Mouse (Mus musculus): ENCODE results near the gene Tln1. TPM values are rescaled to one million over a fixed set of nuclear protein-coding genes. Genes with fewer than 3 reads are reported as not detected.

The Tln1 gene
- polyA plus RNA-seq, 1 experiment from 2014 or later = 87.2 TPM

DNA sequence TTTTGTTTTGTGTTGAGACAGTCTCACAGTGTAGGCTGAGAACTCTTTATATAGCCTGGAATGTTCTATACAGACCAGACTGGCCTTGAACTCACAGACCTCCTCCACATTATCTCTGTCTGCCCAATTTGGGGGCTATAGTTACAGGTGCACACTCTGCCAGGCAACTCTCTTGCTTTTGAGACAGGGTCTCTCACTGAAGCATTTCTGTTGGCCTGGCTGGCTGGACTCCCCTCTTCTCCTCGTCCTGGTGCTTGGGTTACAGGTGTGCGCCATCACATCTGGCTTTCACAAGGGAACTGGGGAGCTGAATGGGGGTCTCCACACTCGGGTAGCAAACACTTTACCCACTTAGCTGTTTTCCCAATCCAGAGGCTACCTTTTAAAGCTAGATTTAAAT, 29.5 kb upstream of the Tln1 start:
- Histone ChIP-seq H3K27ac (ENCODE audit: low read depth, low read length) (no peak overlapping the region), H3K4me2 (replicated peaks; ENCODE audit: low read depth, low read length) (no peak overlapping the region), H3K36me3 (ENCODE audit: control insufficient read depth, insufficient read depth, low read length) (no peaks in the 10 kb centered on the region), H3K4me3 (ENCODE audit: low read length) (no peak overlapping the region), H3K9me3 (ENCODE audit: control insufficient read depth, low read length) (no peaks in the 10 kb centered on the region), H3K4me1 (ENCODE audit: control insufficient read depth, insufficient read depth, low read length) (0 out of 2 replicates have a peak, but pooled peaks cover 3% of the 10 kb centered on the region), H3K27me3 (ENCODE audit: control insufficient read depth, insufficient read depth, low read length) (no peaks in the 10 kb centered on the region), H3K9ac (ENCODE audit: low read depth, low read length) (no peak overlapping the region)
- WGBS = 74% methylated on average over 3 of the region's 3 CpGs
- no peak for ATAC-seq (ENCODE audit: low FRiP score, low TSS enrichment)

DNA sequence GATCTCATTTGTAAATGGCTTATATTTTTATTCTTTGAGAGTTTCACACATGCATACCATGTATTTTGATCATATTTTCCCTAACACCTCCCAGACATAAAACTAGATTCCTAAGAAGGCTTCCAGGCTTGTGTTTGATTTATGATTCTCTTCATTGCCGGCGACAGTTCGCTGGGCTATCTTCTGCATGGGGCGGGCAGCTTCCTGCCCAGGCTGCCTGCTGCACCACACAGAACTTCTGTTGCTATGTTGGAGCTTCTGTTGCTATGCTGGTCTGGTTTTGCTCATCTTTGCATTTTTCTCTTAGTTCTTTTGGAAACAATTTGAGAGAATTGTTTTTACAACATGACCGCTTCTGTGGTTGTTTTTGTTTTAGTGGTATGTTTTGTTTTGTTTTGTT, 29.1 kb upstream of the Tln1 start:
- no peaks in the 10 kb centered on the region for H3K27me3 ChIP-seq (ENCODE audit: control insufficient read depth, insufficient read depth, low read length)
- no peak overlapping the region for H3K9ac ChIP-seq (ENCODE audit: low read depth, low read length)
- H3K36me3 ChIP-seq (ENCODE audit: control insufficient read depth, insufficient read depth, low read length) = no peaks in the 10 kb centered on the region
- H3K4me3 ChIP-seq (ENCODE audit: low read length) = no peak overlapping the region
- no peak overlapping the region for H3K27ac ChIP-seq (ENCODE audit: low read depth, low read length)
- no peak overlapping the region for H3K4me2 ChIP-seq (replicated peaks; ENCODE audit: low read depth, low read length)
- WGBS = 45% methylated on average over 5 of the region's 5 CpGs
- no peak for ATAC-seq (ENCODE audit: low FRiP score, low TSS enrichment)
- no peaks in the 10 kb centered on the region for H3K9me3 ChIP-seq (ENCODE audit: control insufficient read depth, low read length)
- 0 out of 2 replicates have a peak, but pooled peaks cover 3% of the 10 kb centered on the region for H3K4me1 ChIP-seq (ENCODE audit: control insufficient read depth, insufficient read depth, low read length)

DNA sequence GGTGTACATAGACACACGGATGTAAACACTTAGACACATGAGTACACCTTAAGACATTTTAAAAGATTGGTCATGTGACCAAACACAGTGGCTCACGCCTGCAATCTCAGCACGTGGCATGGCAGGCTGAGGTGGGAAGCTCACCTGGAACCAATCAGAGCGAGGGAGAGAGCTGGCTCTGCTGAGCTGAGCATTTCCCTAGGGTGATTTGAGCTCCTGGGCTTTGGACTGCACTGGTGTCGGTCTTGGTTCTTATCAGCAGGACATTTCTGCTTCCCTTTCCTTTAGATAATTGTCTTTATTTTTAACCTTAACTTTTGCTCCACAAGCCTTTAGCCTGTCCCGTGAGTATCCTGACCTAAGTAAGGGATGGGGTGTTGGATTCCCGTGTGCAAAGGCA, 25.2 kb upstream of the Tln1 start:
- Histone ChIP-seq H3K4me3 (ENCODE audit: low read length) (no peak overlapping the region), H3K27ac (ENCODE audit: low read depth, low read length) (no peak overlapping the region), H3K36me3 (ENCODE audit: control insufficient read depth, insufficient read depth, low read length) (peaks cover 14% of the 10 kb centered on the region), H3K9me3 (ENCODE audit: control insufficient read depth, low read length) (no peaks in the 10 kb centered on the region), H3K4me2 (replicated peaks; ENCODE audit: low read depth, low read length) (no peak overlapping the region), H3K9ac (ENCODE audit: low read depth, low read length) (no peak overlapping the region), H3K27me3 (ENCODE audit: control insufficient read depth, insufficient read depth, low read length) (no peaks in the 10 kb centered on the region), H3K4me1 (ENCODE audit: control insufficient read depth, insufficient read depth, low read length) (0 out of 2 replicates have a peak, but pooled peaks cover 13% of the 10 kb centered on the region)
- WGBS = 71% methylated on average over 7 of the region's 7 CpGs
- ATAC-seq (ENCODE audit: low FRiP score, low TSS enrichment) = no peak

DNA sequence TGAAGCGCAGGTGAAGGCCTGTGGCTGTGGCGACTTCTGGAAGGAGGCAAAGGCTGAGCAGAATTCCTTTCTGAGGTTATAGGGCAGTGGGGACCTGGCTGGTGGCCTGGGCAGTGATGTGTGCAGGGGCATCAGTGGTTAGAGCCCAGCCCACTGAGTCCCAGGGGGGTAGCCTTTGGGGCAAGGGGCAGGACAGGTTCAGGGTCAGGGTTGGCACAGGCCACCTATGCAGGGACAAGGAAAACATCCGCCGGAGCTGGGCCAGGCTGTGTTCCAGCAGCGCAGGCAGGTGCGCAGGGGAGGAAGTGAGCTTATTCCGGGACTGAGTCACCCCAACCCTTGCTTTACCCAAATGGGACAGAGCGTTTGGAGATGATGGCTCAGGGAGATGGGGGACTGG, 23.9 kb upstream of the Tln1 start:
- Histone ChIP-seq H3K9ac (ENCODE audit: low read depth, low read length) (no peak overlapping the region), H3K4me2 (replicated peaks; ENCODE audit: low read depth, low read length) (no peak overlapping the region), H3K36me3 (ENCODE audit: control insufficient read depth, insufficient read depth, low read length) (peaks cover 27% of the 10 kb centered on the region), H3K4me3 (ENCODE audit: low read length) (no peak overlapping the region), H3K27me3 (ENCODE audit: control insufficient read depth, insufficient read depth, low read length) (no peaks in the 10 kb centered on the region), H3K4me1 (ENCODE audit: control insufficient read depth, insufficient read depth, low read length) (0 out of 2 replicates have a peak, but pooled peaks cover 13% of the 10 kb centered on the region), H3K27ac (ENCODE audit: low read depth, low read length) (no peak overlapping the region), H3K9me3 (ENCODE audit: control insufficient read depth, low read length) (no peaks in the 10 kb centered on the region)
- no peak for ATAC-seq (ENCODE audit: low FRiP score, low TSS enrichment)
- 78% methylated on average over 8 of the region's 8 CpGs for WGBS

DNA sequence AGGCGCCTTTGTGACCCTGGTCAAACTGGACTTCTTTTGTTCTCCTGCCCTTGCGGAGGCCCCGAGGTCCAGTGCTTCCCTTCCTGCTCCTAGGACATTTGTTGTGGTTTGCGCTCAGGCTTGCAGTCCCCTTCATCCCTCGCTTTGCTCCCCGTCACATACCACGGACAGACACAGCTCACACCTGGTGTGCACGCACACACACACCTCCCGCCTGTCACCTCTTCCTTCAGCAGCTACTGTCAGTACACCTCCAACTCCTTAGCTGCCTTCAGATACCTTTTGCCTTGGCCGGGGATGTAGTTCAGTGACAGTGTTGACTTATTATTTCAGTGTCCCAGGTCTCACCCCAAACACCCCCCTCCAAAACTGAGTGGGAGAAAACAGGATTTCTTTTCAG, 23.2 kb upstream of the Tln1 start:
- Histone ChIP-seq H3K9ac (ENCODE audit: low read depth, low read length) (0 out of 2 replicates have a peak overlapping the region, but pooled peaks have one; percentile 23), H3K4me3 (ENCODE audit: low read length) (no peak overlapping the region), H3K36me3 (ENCODE audit: control insufficient read depth, insufficient read depth, low read length) (peaks cover 34% of the 10 kb centered on the region), H3K27ac (ENCODE audit: low read depth, low read length) (no peak overlapping the region), H3K27me3 (ENCODE audit: control insufficient read depth, insufficient read depth, low read length) (no peaks in the 10 kb centered on the region), H3K9me3 (ENCODE audit: control insufficient read depth, low read length) (no peaks in the 10 kb centered on the region), H3K4me2 (replicated peaks; ENCODE audit: low read depth, low read length) (no peak overlapping the region), H3K4me1 (ENCODE audit: control insufficient read depth, insufficient read depth, low read length) (0 out of 2 replicates have a peak, but pooled peaks cover 13% of the 10 kb centered on the region)
- WGBS = 43% methylated on average over 10 of the region's 10 CpGs
- no peak for ATAC-seq (ENCODE audit: low FRiP score, low TSS enrichment)

DNA sequence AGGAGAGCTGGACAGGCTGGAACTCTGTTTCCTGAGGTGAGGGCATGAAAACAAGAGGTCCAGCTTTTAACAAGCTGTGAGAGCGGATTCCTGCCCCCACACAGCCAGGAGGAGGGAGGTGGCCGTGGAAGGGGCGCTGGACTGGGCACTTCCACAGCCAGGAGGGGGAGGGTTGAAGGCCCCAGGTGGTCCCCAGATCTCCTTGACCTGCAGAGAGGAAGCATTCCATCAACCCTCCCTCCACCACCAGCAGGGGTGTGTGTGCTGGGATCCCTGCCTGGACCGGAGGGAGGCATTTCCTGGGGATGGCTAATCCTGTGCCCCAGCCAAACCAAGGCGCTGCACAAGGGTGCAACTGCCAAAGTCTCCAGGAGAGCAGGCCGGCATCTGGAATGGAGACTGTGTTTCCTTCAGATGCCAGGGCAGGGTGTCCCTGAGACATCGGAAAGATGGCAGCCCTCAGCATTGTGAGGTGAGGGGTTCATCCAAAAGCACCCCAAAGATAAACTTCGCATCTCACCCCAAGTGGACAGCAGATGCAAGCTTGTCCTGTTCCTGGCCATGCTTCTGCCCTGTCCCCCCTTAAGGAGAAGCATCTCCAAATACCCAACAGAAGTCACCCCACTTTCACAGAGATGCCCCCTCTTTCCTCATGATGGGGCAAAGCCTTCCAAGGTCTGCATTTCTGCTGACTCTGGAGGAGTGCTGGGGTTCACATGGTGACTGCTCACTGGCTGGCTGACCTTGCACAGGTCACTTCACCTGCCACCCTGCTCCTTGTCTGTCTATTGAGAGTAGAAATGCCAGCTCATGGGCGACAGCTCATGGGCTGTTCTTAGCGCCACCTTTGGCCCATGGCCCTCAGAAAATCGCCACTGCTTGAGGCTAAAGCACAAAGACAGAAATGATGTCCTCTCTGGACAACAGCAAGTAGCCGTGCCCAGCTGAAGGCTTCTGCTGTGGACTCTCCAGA, 22.2 kb upstream of the Tln1 start, which contains the start of gene Msmp:
Msmp (minus strand) TSS at position 51 of the 973 bp plus-strand sequence.
- H3K27ac ChIP-seq (ENCODE audit: low read depth, low read length) = no peak within 1 kb of the TSS
- H3K4me1 ChIP-seq (ENCODE audit: control insufficient read depth, insufficient read depth, low read length) = peaks cover 16% of the 10 kb centered on the region; the same call in 1 of the 2 replicates
- 66% methylated on average over 12 of the region's 12 CpGs for WGBS
- no peak within 1 kb of the TSS for H3K4me2 ChIP-seq (replicated peaks; ENCODE audit: low read depth, low read length)
- no peaks in the 10 kb centered on the region for H3K9me3 ChIP-seq (ENCODE audit: control insufficient read depth, low read length)
- ATAC-seq (ENCODE audit: low FRiP score, low TSS enrichment) = peak; percentile 37; the same call in 1 of the 2 replicates
- H3K27me3 ChIP-seq (ENCODE audit: control insufficient read depth, insufficient read depth, low read length) = no peaks in the 10 kb centered on the region
- peaks cover 37% of the 10 kb centered on the region for H3K36me3 ChIP-seq (ENCODE audit: control insufficient read depth, insufficient read depth, low read length)
- no peak within 1 kb of the TSS for H3K9ac ChIP-seq (ENCODE audit: low read depth, low read length)
- no peak within 1 kb of the TSS for H3K4me3 ChIP-seq (ENCODE audit: low read length)

DNA sequence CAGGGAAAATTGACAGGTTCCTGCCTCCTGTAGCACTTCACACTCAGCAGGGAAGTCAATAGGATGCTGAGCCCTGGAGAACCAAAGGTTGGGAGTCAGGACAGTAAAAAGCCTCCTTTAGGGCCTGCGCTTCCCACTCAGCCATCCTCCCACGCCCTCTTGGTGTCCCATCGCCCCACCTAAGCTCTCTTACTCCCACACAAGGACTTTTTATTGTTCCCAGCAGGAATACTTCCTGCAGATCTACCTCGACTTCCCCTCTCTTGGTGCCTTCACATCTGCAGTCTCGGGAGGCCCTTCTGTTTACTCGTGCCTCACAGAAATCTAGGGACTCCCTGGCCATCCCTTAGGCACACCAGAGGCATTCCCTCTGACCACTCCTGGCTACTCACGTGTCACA, 20.9 kb upstream of the Tln1 start:
- peaks cover 37% of the 10 kb centered on the region for H3K36me3 ChIP-seq (ENCODE audit: control insufficient read depth, insufficient read depth, low read length)
- no peak for ATAC-seq (ENCODE audit: low FRiP score, low TSS enrichment)
- WGBS = 63% methylated on average over 7 of the region's 7 CpGs

DNA sequence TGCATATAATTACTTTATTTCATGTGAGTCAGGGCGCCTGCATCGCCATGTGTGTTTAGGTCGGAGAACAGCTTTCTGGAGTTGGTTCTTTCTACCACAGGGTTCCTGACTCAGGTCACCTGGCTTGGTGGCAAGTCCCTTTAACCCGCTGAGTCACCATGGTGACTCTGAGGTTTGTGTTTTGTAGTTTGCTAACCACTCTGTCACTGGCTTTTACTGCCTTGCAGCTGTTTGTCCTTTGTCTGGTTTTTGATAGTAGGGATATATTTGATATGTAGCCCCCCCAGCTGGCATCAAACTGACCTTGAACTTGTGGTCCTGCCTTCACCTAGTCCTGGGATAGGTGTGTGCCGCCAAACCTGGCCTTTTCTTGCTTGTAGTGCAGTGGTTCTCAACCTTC, 19.8 kb upstream of the Tln1 start:
- Histone ChIP-seq H3K36me3 (ENCODE audit: control insufficient read depth, insufficient read depth, low read length) (peaks cover 37% of the 10 kb centered on the region), H3K4me3 (ENCODE audit: low read length) (no peak overlapping the region)
- ATAC-seq (ENCODE audit: low FRiP score, low TSS enrichment) = no peak

More for the DNA sequence above, 20.9 kb upstream of the Tln1 start:
- H3K4me2 ChIP-seq (replicated peaks; ENCODE audit: low read depth, low read length) = no peak overlapping the region
- peaks cover 22% of the 10 kb centered on the region; the same call in 1 of the 2 replicates for H3K4me1 ChIP-seq (ENCODE audit: control insufficient read depth, insufficient read depth, low read length)
- no peaks in the 10 kb centered on the region for H3K9me3 ChIP-seq (ENCODE audit: control insufficient read depth, low read length)
- no peak overlapping the region for H3K27ac ChIP-seq (ENCODE audit: low read depth, low read length)
- no peaks in the 10 kb centered on the region for H3K27me3 ChIP-seq (ENCODE audit: control insufficient read depth, insufficient read depth, low read length)
- H3K9ac ChIP-seq (ENCODE audit: low read depth, low read length) = no peak overlapping the region
- no peak overlapping the region for H3K4me3 ChIP-seq (ENCODE audit: low read length)

DNA sequence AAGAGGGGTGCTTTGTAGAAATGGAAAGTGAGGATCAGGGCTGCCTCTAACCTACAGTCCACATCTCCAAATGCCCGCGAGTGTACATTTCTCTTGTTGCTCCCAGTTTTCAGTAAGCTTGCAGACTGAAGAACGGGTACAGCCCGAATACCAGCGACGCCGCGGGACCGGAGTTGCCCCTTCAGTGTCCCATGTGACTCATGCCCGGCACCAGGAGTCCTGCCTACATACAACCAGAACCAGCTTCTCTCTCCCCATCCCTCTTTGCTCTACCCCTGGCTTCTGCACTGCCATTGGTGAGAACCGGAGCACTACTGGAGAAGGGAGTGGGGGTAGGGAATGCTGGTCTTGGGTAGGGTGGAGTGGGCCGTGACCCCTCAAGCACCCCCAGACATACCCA, 18.9 kb upstream of the Tln1 start:
- Histone ChIP-seq H3K27me3 (ENCODE audit: control insufficient read depth, insufficient read depth, low read length) (no peaks in the 10 kb centered on the region), H3K27ac (ENCODE audit: low read depth, low read length) (no peak overlapping the region), H3K4me3 (ENCODE audit: low read length) (no peak overlapping the region), H3K9ac (ENCODE audit: low read depth, low read length) (no peak overlapping the region), H3K9me3 (ENCODE audit: control insufficient read depth, low read length) (no peaks in the 10 kb centered on the region), H3K4me1 (ENCODE audit: control insufficient read depth, insufficient read depth, low read length) (peaks cover 28% of the 10 kb centered on the region; the same call in 1 of the 2 replicates), H3K4me2 (replicated peaks; ENCODE audit: low read depth, low read length) (no peak overlapping the region), H3K36me3 (ENCODE audit: control insufficient read depth, insufficient read depth, low read length) (peaks cover 37% of the 10 kb centered on the region)
- WGBS = 98% methylated on average over 12 of the region's 12 CpGs
- no peak for ATAC-seq (ENCODE audit: low FRiP score, low TSS enrichment)

More for the DNA sequence above, 19.8 kb upstream of the Tln1 start:
- Histone ChIP-seq H3K4me2 (replicated peaks; ENCODE audit: low read depth, low read length) (no peak overlapping the region), H3K4me1 (ENCODE audit: control insufficient read depth, insufficient read depth, low read length) (peaks cover 20% of the 10 kb centered on the region; the same call in 1 of the 2 replicates), H3K27me3 (ENCODE audit: control insufficient read depth, insufficient read depth, low read length) (no peaks in the 10 kb centered on the region), H3K9ac (ENCODE audit: low read depth, low read length) (no peak overlapping the region), H3K27ac (ENCODE audit: low read depth, low read length) (no peak overlapping the region), H3K9me3 (ENCODE audit: control insufficient read depth, low read length) (no peaks in the 10 kb centered on the region)
- WGBS = 88% methylated on average over 5 of the region's 5 CpGs
